Mouse (Mus musculus) CH12.LX (cell line): ENCODE measurements around the gene Krr1.

Source experiments
- CTCF ChIP-seq, 2 experiments: IDR thresholded peaks in 1 of 2; conservative IDR thresholded peaks in 1 of 2; 2 replicates each; pipeline ENCODE4 v1.5.1; 2011 to 2012; ENCODE audit warnings: low read depth in 2 of 2, low read length in 2 of 2, improper control_type of control experiment in 1 of 2, inconsistent platforms in 1 of 2, mild to moderate bottlenecking in 1 of 2, moderate library complexity in 1 of 2
- E2F4 ChIP-seq: IDR thresholded peaks from 2 replicates; pipeline ENCODE4 v1.6.1; 2011; ENCODE audit warnings: low read depth, low read length, improper control_type of control experiment; ENCODE audit not compliant: insufficient replicate concordance
- EP300 ChIP-seq: IDR thresholded peaks from 2 replicates; pipeline ENCODE4 v1.6.1; 2011; ENCODE audit warnings: low read length, improper control_type of control experiment
- MAX ChIP-seq: IDR thresholded peaks from 2 replicates; pipeline ENCODE4 v1.6.1; 2011; ENCODE audit warnings: low read length, improper control_type of control experiment
- MXI1 ChIP-seq: IDR thresholded peaks from 2 replicates; pipeline ENCODE4 v1.6.1; 2011; ENCODE audit warnings: mild to moderate bottlenecking, low read depth, low read length, improper control_type of control experiment
- POLR2A ChIP-seq: IDR thresholded peaks from 2 replicates; pipeline ENCODE4 v1.6.1; 2011; ENCODE audit warnings: low read depth, mild to moderate bottlenecking, improper control_type of control experiment, low read length
- SMC3 ChIP-seq: IDR thresholded peaks from 2 replicates; pipeline ENCODE4 v1.6.1; 2011; ENCODE audit warnings: low read depth, low read length, improper control_type of control experiment
- TCF12 ChIP-seq: IDR thresholded peaks from 2 replicates; pipeline ENCODE4 v1.6.1; 2014; ENCODE audit warnings: low read depth, mild to moderate bottlenecking, inconsistent platforms, low read length, improper control_type of control experiment
- USF1 ChIP-seq: IDR thresholded peaks from 2 replicates; pipeline ENCODE4 v1.6.1; 2014; ENCODE audit warnings: low read depth, mild to moderate bottlenecking, inconsistent platforms, low read length, improper control_type of control experiment
- ZC3H11A ChIP-seq: IDR thresholded peaks from 2 replicates; pipeline ENCODE4 v1.6.1; 2012; ENCODE audit warnings: low read depth, mild to moderate bottlenecking, inconsistent platforms, low read length, improper control_type of control experiment
- ZNF384 ChIP-seq: IDR thresholded peaks from 2 replicates; pipeline ENCODE4 v1.6.1; 2012; ENCODE audit warnings: low read depth, low read length, improper control_type of control experiment, inconsistent platforms

DNA sequence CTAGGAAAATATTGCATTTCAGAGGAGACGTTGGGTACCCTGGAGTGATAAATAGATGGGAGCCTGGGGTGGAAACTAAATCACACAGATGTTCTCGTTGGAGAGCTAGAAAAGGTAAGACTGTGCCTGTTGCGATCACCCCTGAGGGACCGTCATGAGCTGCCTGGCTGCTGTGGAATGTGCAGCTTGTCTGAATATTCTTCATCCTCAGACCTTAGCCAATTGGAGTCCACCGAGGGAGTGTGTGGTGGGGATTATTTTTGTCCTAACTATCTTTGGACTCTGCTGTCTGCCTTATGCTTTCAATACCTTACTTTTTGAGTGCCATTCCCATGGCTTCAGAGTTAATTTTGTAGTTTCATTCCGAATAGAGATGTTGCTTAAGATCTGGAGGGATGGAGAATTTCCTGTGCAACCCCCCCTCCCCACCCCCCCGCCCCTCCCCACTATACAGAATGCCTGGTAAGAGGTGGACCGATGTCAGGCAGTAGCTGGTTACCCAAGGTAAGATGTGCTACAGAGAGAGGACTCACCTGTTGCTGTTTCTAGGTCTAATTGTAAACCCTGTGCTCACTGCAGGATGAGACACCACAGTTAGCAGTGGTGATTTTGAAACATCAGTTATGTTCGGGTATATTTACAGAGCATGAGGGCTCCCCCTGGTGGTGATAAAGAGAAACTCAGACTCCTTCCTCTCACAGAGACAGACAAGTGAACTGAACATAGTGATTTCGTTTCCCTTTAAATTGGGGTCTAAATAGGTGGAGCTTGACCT, 15.0 kb upstream of the Krr1 start:
- no peak for TF ChIP-seq POLR2A
- peak; percentile 83 to 84 for TF ChIP-seq CTCF (conservative IDR thresholded peaks at IDR 0.05 in 1 of 2, IDR thresholded peaks at IDR 0.05 in 1 of 2; ENCODE audit: low read depth in 2 of 2, low read length in 2 of 2)
- no peak for TF ChIP-seq MXI1
- no peak for TF ChIP-seq ZC3H11A
- TF ChIP-seq USF1, result no peak
- no peak for TF ChIP-seq ZNF384
- peak; percentile 74 for TF ChIP-seq SMC3
- TF ChIP-seq MAX, result no peak
- no peak for TF ChIP-seq E2F4
- TF ChIP-seq EP300, result no peak
- no peak for TF ChIP-seq TCF12
